Mouse (Mus musculus) retina, postnatal 1 day (tissue): ENCODE measurements around the gene Ddx51.

Experiments used
- DNase-seq: peaks from one replicate; pipeline ENCODE4 v3.0.0-alpha.2; 2012

The Ddx51 gene

GRCm38 (mm10) chr5:110664041-110664440 lies 10.8 kb downstream of the Ddx51 start:
- DNase-seq, result no peak

GRCm38 (mm10) chr5:110664750-110665269 lies 11.6 kb downstream of the Ddx51 start:
- DNase-seq, result no peak

DNA sequence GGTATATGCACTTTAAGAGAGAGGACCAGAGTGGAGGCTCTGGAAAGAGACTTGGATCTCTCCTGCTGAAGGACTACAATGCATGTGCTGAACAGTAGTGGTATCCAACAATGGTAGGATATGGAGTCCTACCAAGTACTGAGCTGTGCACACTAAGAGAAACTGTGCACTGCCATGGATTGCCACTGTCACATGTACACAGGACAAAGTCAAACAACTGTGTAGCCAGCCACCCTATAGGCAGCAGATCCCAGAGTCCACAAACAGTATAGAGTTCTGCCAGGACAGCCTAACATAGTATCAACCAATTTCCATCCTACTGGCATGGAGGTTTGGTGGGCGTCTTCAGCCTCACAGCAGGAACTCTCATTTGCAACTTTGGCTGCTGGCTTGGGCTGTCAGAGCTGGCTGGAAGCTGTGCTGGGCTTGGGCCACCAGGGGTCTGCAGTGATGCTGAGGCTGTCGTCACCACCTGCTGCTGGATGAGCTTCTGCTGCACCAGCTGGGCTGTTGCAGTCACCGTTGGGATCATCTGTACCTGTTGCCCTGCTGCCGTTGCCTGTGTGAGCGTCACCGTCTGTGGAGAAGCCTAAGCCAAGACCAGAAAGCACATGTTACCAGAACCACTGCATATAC lies 12.4 kb downstream of the Ddx51 start:
- peak; percentile 6 for DNase-seq

DNA sequence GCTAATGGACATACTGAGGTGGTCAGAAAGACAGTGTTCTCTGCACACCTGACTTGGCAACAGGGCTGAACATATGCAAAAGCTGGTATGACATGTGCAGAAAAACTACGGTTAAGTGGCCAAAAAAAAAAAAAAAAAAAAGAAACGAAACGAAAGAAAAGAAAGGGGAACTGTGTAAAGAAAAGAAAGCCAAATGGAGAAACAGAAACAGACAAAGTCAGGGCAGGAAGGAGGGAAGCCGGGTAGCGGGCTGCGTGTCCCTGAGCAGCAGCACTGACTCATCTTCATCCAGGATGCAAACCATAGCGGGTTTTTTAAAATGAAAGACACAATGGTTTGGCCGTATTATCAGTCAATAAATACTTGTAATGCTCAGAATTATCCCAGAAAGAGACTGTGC lies 28.8 kb downstream of the Ddx51 start:
- no peak for DNase-seq

GRCm38 (mm10) chr5:110698617-110699016 lies 45.4 kb downstream of the Ddx51 start:
- no peak for DNase-seq

DNA sequence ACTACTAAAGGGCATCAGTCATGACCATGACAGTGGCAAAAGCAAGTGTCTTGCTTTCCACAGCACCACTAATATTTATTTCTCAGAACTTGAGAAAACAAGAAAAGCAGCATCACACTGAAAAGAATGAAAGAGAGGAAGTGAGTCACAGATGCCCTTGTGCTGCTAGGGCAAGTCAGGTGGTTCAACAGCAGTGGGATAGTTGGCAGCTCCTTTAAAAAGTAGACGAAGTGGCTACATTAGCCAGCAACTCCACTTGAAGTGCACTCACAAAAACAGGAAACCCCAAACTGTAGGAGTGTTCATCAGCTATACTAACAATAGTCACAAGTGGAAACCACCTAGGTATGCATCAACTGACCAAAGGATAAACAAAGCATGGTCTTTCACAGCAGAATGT lies 50.8 kb downstream of the Ddx51 start:
- no peak for DNase-seq

GRCm38 (mm10) chr5:110709256-110709655 lies 56.0 kb downstream of the Ddx51 start:
- no peak for DNase-seq
